ENCODE assay signal across 1 mouse cellular context in genomic region chr10:79854801-79855541, GRCm38 (mm10).
TF ChIP-seq lines count a peak whose summit lies in the region.

No protein-coding gene starts in this region.

TF ChIP-seq in CH12.LX, 34 proteins besides CTCF, POLR2A, EP300 and RAD21 (continued from another document):
- TF ChIP-seq ZMIZ1 (IDR thresholded peaks at IDR 0.05; ENCODE audit: low read depth, low read length) (peak; percentile 7; the same call in 1 of the 2 replicates), SIN3A (IDR thresholded peaks at IDR 0.05; ENCODE audit: low read length) (peak; percentile 74), HCFC1 (IDR thresholded peaks at IDR 0.05; ENCODE audit: low read depth, low read length) (no peak), TCF12 (IDR thresholded peaks at IDR 0.05; ENCODE audit: low read depth, low read length) (no peak; the same call in 1 of the 2 replicates), ZKSCAN1 (IDR thresholded peaks at IDR 0.05; ENCODE audit: borderline replicate concordance, low read depth, low read length) (no peak), MYC (IDR thresholded peaks at IDR 0.05; ENCODE audit: low read depth, low read length) (peak; percentile 19; the same call in 1 of the 2 replicates), MEF2A (IDR thresholded peaks at IDR 0.05; ENCODE audit: borderline replicate concordance, low read depth, low read length) (no peak; the same call in 1 of the 2 replicates), BHLHE40 (IDR thresholded peaks at IDR 0.05; ENCODE audit: low read depth, low read length) (peak; percentile 38), MXI1 (IDR thresholded peaks at IDR 0.05; ENCODE audit: low read depth, low read length) (peak; percentile 18)
